Mouse (Mus musculus): ENCODE data around the gene Ddb1. TPM values are rescaled to one million over a fixed set of nuclear protein-coding genes. Genes with fewer than 3 reads are reported as not detected.
"Not testable (repeated sequence)": the region's sequence is repeated elsewhere in the genome, so short reads cannot be mapped to it uniquely, and the experiment has no call there.

Gene Ddb1
- total and polyA plus RNA-seq, 3 experiments: 299 to 406 (median 319) TPM

DNA sequence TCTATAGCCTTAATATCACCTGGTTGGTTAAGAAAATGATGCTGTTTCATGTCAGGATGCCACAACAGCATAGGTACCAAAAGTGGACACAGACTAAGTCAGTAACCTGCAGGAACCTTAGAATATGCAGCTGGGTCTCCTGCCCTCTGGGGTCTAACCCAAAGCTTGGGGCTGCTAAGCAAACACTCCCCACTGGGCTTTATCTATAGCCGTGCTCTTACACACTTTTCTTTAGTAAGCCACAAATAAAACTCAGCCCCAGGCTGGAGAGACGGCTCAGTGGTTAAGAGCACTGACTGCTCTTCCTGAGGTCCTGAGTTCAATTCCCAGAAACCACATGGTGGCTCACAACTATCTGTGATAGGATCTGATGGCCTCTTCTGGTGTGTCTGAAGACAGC, 48.1 kb upstream of the Ddb1 start:
- Histone ChIP-seq H3K4me1 (ENCODE audit: control insufficient read depth in 1 of 2, insufficient read depth in 2 of 2) (peaks cover 5 to 27% of the 10 kb centered on the region in 2 experiments), H3K9me3 (replicated peaks; ENCODE audit: low read length) (no peaks in the 10 kb centered on the region), H3K27me3 (replicated peaks) (no peaks in the 10 kb centered on the region), H3K36me3 (replicated peaks in 1 of 2; ENCODE audit: control insufficient read depth in 1 of 2, insufficient read depth in 1 of 2, low read length in 1 of 2) (peaks cover 0 to 20% of the 10 kb centered on the region in 2 experiments), H3K9ac (ENCODE audit: insufficient read depth, low read depth) (no peak overlapping the region), H3K27ac (ENCODE audit: insufficient read depth, low read depth) (no peak overlapping the region), H3K4me3 (replicated peaks in 1 of 3; ENCODE audit: low read depth in 2 of 3, low read length in 2 of 3, poor library complexity in 1 of 3) (no peak overlapping the region), H3K4me2 (ENCODE audit: insufficient read depth, low read depth, poor library complexity, severe bottlenecking) (no peak overlapping the region), H3K79me2 (replicated peaks; ENCODE audit: control insufficient read depth, extremely low read depth, insufficient read depth, poor library complexity, severe bottlenecking) (peaks cover 4% of the 10 kb centered on the region)
- in situ Hi-C loops (cut with MboI; ENCODE audit: low pct_ligation_motif_present, low pct_unique_long_range_greater_than_20kb, low sequenced_read_pairs): no loop called here
- dilution Hi-C loops (cut with MboI; ENCODE audit: extremely low pct_ligation_motif_present, extremely low pct_unique_long_range_greater_than_20kb, low sequenced_read_pairs): no loop called here
- TF ChIP-seq E2F4 (IDR thresholded peaks at IDR 0.05; ENCODE audit: insufficient replicate concordance, low read depth, low read length): no peak
- TF ChIP-seq NELFE (IDR thresholded peaks at IDR 0.05; ENCODE audit: low read depth, low read length): no peak
- no peak for TF ChIP-seq BHLHE40 (IDR thresholded peaks at IDR 0.05; ENCODE audit: low read depth, low read length)
- TF ChIP-seq UBTF (IDR thresholded peaks at IDR 0.05; ENCODE audit: low read depth, low read length): no peak
- no peak for TF ChIP-seq POLR2A (IDR thresholded peaks at IDR 0.05; ENCODE audit: low read depth, low read length)
- no peak for TF ChIP-seq HCFC1 (IDR thresholded peaks at IDR 0.05; ENCODE audit: low read depth, low read length)
- no peak for TF ChIP-seq TBP (conservative IDR thresholded peaks at IDR 0.05; ENCODE audit: low read depth, low read length)
- TF ChIP-seq CHD1 (IDR thresholded peaks at IDR 0.05; ENCODE audit: low read depth, low read length): no peak
- TF ChIP-seq MYC (IDR thresholded peaks at IDR 0.05; ENCODE audit: low read depth, low read length): no peak
- no peak for TF ChIP-seq SMC3 (IDR thresholded peaks at IDR 0.05; ENCODE audit: low read depth, low read length)
- TF ChIP-seq KAT2A (IDR thresholded peaks at IDR 0.05; ENCODE audit: insufficient replicate concordance, low read length): no peak
- no peak for TF ChIP-seq GABPA (IDR thresholded peaks at IDR 0.05; ENCODE audit: insufficient replicate concordance, low read depth, low read length)
- no peak for TF ChIP-seq NRF1 (IDR thresholded peaks at IDR 0.05; ENCODE audit: low read depth, low read length)
- TF ChIP-seq ETS1 (conservative IDR thresholded peaks at IDR 0.05; ENCODE audit: low read depth, low read length): no peak
- no peak for TF ChIP-seq ZKSCAN1 (IDR thresholded peaks at IDR 0.05; ENCODE audit: borderline replicate concordance, low read depth, low read length)
- no peak for TF ChIP-seq PAX5 (IDR thresholded peaks at IDR 0.05; ENCODE audit: low read length)
- no peak for DNase-seq (ENCODE audit: extremely low read depth)

- Histone ChIP-seq H3K79me2 (replicated peaks; ENCODE audit: control insufficient read depth, extremely low read depth, insufficient read depth, poor library complexity, severe bottlenecking) (peaks cover 4% of the 10 kb centered on the region), H3K4me2 (ENCODE audit: insufficient read depth, low read depth, poor library complexity, severe bottlenecking) (no peak overlapping the region), H3K27me3 (replicated peaks) (no peaks in the 10 kb centered on the region), H3K36me3 (replicated peaks in 1 of 2; ENCODE audit: control insufficient read depth in 1 of 2, insufficient read depth in 1 of 2, low read length in 1 of 2) (peaks cover 0 to 17% of the 10 kb centered on the region in 2 experiments), H3K9me3 (replicated peaks; ENCODE audit: low read length) (no peaks in the 10 kb centered on the region), H3K4me1 (ENCODE audit: control insufficient read depth in 1 of 2, insufficient read depth in 2 of 2) (peaks cover 5 to 27% of the 10 kb centered on the region in 2 experiments), H3K4me3 (replicated peaks in 1 of 3; ENCODE audit: low read depth in 2 of 3, low read length in 2 of 3, poor library complexity in 1 of 3) (no peak overlapping the region), H3K9ac (ENCODE audit: insufficient read depth, low read depth) (no peak overlapping the region), H3K27ac (ENCODE audit: insufficient read depth, low read depth) (no peak overlapping the region)
- DNase-seq (ENCODE audit: extremely low read depth): no peak
- in situ Hi-C loops (cut with MboI; ENCODE audit: low pct_ligation_motif_present, low pct_unique_long_range_greater_than_20kb, low sequenced_read_pairs): no loop called here
- no peak for TF ChIP-seq ZKSCAN1 (IDR thresholded peaks at IDR 0.05; ENCODE audit: borderline replicate concordance, low read depth, low read length)
- no peak for TF ChIP-seq USF1 (IDR thresholded peaks at IDR 0.05; ENCODE audit: low read depth, low read length)
- no peak for TF ChIP-seq CTCF (conservative IDR thresholded peaks at IDR 0.05 in 1 of 2, IDR thresholded peaks at IDR 0.05 in 1 of 2; ENCODE audit: low read depth in 2 of 2, low read length in 2 of 2)
- TF ChIP-seq MAZ (IDR thresholded peaks at IDR 0.05; ENCODE audit: low read depth, low read length): no peak
- TF ChIP-seq CHD1 (IDR thresholded peaks at IDR 0.05; ENCODE audit: low read depth, low read length): no peak
- no peak for TF ChIP-seq ZC3H11A (IDR thresholded peaks at IDR 0.05; ENCODE audit: low read depth, low read length)
- TF ChIP-seq NRF1 (IDR thresholded peaks at IDR 0.05; ENCODE audit: low read depth, low read length): no peak
- TF ChIP-seq USF2 (conservative IDR thresholded peaks at IDR 0.05; ENCODE audit: low read depth, low read length): no peak
- TF ChIP-seq TCF12 (IDR thresholded peaks at IDR 0.05; ENCODE audit: low read depth, low read length): no peak
- TF ChIP-seq HCFC1 (IDR thresholded peaks at IDR 0.05; ENCODE audit: low read depth, low read length): no peak
- dilution Hi-C loops (cut with MboI; ENCODE audit: extremely low pct_ligation_motif_present, extremely low pct_unique_long_range_greater_than_20kb, low sequenced_read_pairs): no loop called here
Measured at GRCm38 (mm10) chr19:10557430-10557829, 47.7 kb upstream of the Ddb1 start.

- H3K9me3 ChIP-seq (replicated peaks; ENCODE audit: low read length); in situ Hi-C loops (cut with MboI; ENCODE audit: low pct_ligation_motif_present, low pct_unique_long_range_greater_than_20kb, low sequenced_read_pairs); H3K4me3 ChIP-seq (replicated peaks in 1 of 3; ENCODE audit: low read depth in 2 of 3, low read length in 2 of 3, poor library complexity in 1 of 3); DNase-seq (ENCODE audit: extremely low read depth); H3K27ac ChIP-seq (ENCODE audit: insufficient read depth, low read depth); H3K79me2 ChIP-seq (replicated peaks; ENCODE audit: control insufficient read depth, extremely low read depth, insufficient read depth, poor library complexity, severe bottlenecking); H3K4me2 ChIP-seq (ENCODE audit: insufficient read depth, low read depth, poor library complexity, severe bottlenecking); dilution Hi-C loops (cut with MboI; ENCODE audit: extremely low pct_ligation_motif_present, extremely low pct_unique_long_range_greater_than_20kb, low sequenced_read_pairs); H3K9ac ChIP-seq (ENCODE audit: insufficient read depth, low read depth); H3K27me3 ChIP-seq (replicated peaks): not testable (repeated sequence)
- Histone ChIP-seq H3K4me1 (ENCODE audit: control insufficient read depth in 1 of 2, insufficient read depth in 2 of 2) (peaks cover 5 to 27% of the 10 kb centered on the region in 2 experiments), H3K36me3 (replicated peaks in 1 of 2; ENCODE audit: control insufficient read depth in 1 of 2, insufficient read depth in 1 of 2, low read length in 1 of 2) (peaks cover 0 to 13% of the 10 kb centered on the region in 2 experiments)
Measured at GRCm38 (mm10) chr19:10557837-10558375, 47.2 kb upstream of the Ddb1 start.

Data from CH12.LX (cell line).